Mouse (Mus musculus) thymus, postnatal 25 days (tissue): ENCODE measurements around the gene N4bp3.
"Not testable (repeated sequence)": the region's sequence is repeated elsewhere in the genome, so short reads cannot be mapped to it uniquely, and the experiment has no call there.

Experiments used
- DNase-seq: peaks from one replicate; pipeline ENCODE4 v3.0.0; 2022

N4bp3 gene

GRCm38 (mm10) chr11:51650691-51651515 lies at the start of gene N4bp3, which contains the start of gene D930048N14Rik:
N4bp3 (minus strand) TSS chr11:51650842.
D930048N14Rik (plus strand) TSS chr11:51650954.
- peak; percentile 79 for DNase-seq

GRCm38 (mm10) chr11:51694984-51695383 lies 44.3 kb upstream of the N4bp3 start:
- DNase-seq: no peak

DNA sequence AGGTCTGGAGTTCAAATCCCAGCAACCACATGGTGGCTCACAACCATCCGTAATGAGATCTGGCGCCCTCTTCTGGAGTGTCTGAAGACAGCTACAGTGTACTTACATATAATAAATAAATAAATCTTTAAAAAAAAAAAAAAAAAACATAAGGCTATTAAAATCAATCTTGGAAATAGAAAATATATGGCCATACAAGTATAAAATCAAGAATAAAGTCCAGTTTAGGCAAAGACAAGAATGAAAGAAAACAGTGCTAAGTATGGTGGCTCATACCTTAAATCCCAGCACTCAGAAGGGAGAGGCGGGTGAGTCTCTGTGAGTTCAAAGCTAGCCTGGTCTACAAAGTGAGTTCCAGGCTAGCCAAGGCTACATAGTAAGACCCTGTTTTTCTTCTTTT lies 40.0 kb upstream of the N4bp3 start:
- not testable (repeated sequence) for DNase-seq

DNA sequence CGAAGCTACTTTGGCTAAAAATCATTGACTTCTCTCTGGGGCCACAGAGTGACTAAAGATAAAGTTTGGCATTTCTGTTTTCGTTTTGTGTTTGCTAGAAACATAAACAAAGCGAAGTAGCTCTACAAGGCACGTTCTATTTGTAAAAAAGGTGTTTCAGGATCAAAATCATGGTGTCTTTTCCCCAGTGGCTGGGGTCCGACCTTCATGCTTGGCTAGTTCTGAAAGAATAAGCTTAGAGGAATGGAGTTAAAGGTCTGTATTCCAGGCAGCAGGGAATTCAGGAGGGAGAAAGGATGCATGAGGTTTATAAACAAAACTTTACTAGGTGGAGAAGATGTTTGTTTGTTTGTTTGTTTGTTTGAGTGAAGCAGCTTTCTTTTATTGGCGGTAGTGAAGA lies 38.7 kb upstream of the N4bp3 start:
- no peak for DNase-seq

GRCm38 (mm10) chr11:51688330-51689328 lies 38.0 kb upstream of the N4bp3 start, which contains the start of gene 0610009B22Rik:
0610009B22Rik (minus strand) TSS chr11:51688874.
- DNase-seq: peak; percentile 99

- no peak for DNase-seq
Measured at GRCm38 (mm10) chr11:51681976-51682374, 31.3 kb upstream of the N4bp3 start.

- DNase-seq: peak; percentile 90
Measured at GRCm38 (mm10) chr11:51681324-51681975, 30.8 kb upstream of the N4bp3 start.

DNA sequence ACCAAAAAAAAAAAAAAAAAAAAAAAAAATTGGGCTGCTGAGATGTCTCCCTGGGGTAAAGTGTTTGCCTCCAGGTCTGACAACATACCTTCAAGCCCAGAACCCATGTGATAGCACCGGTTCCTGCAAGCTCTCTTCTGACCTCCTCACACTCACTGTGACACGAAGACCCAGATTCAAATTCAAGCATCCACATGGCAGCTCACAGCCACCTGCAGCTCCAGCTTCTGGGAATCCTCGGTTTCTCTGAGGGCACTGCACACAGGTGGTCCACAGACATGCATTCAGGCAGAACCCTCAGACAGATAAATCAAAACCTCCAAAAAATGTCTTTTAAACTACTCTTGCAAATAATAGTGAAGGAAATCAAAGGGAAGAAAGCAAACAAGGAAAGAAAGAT lies 28.8 kb upstream of the N4bp3 start:
- no peak for DNase-seq

DNA sequence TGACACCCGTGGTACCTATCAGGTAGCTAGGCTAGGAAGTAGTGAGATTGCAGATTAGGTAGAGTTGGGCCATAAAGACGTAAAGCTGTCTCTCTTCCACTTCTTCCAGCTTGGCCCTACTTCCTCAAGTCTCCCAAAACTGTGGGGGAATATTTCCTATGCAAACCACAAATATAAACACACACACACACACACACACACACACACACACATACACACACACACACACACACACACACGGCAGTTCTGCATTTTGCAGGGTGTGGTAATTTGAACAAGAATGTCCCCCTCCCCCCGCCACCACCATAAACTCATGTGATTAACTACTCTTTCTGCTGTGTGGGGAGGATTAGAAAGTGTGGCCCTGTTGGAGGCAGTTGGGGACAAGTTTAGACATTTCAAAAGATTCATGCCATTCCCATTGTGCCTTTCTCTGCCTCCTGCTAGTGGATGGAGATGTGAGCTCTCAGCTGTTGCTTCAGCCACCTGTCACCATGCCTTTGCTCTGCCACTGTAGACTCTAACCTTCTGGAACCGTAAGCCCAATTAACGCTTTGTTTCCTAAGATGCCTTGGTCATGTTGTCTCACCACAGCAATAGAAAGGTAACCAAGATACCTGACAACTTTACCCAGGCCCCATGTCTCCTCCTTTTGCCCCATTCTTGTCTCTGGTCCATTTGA lies 27.2 kb upstream of the N4bp3 start:
- no peak for DNase-seq

DNA sequence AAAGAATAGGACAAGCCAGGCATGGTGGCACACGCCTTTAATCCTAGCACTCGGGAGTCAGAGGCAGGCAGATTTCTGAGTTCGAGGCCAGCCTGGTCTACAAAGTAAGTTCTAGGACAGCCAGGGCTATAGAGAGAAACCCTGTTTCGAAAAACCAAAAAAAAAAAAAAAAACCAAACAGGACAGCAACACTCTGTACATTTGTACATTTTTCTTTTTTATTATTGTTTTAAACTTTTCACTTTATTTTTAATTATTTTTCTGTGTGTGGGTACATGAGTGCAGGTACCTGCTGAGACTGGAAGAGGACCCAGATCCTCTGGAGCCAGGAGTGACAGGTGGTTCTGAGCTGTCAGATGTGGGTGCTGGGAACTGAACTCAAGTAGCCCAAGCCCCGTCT lies 24.7 kb upstream of the N4bp3 start:
- no peak for DNase-seq

- no peak for DNase-seq
Measured at GRCm38 (mm10) chr11:51673291-51673690, 22.6 kb upstream of the N4bp3 start.

GRCm38 (mm10) chr11:51671376-51671775 lies 20.7 kb upstream of the N4bp3 start:
- DNase-seq: no peak

DNA sequence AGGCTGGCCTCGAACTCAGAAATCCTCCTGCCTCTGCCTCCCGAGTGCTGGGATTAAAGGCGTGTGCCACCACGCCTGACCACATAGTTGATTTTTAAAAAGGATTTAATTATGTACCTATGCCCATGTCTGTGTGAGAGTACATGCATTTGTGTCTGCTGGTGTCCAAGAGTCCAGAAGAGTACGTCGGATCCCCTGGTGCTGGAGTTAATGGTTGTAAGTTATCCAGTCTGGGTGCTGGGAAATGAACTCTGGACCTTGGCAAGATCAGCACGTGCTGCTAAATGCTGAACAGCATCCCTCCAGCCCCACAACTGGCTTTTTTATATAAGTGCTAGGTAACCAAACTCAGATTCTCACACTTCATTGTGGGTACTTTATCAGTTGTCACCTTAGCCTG lies 20.2 kb upstream of the N4bp3 start:
- DNase-seq: no peak

GRCm38 (mm10) chr11:51664747-51665146 lies 14.1 kb upstream of the N4bp3 start:
- DNase-seq: not testable (repeated sequence)

DNA sequence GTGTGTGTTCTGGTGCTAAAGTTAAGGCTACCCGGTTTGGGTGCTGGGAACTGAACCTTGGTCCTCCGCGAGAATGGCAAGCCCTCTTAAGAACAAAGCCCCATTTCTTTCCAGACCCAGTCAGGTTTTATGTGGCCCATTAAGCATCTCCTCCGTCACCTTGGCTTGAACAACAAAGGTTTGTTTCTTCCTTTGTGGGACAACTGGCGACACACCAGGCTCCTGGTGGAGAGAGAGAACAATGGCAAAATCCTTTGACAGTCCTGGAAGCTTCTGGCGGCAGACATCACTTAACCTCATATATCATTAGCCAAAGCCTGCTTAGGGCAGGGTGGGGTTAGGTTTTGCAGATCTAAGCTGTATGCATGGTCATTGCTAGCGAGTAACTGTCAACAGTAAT lies 12.0 kb upstream of the N4bp3 start:
- DNase-seq: no peak

- no peak for DNase-seq
Measured at GRCm38 (mm10) chr11:51661867-51662365, 11.3 kb upstream of the N4bp3 start.

- DNase-seq: peak; percentile 35
Measured at GRCm38 (mm10) chr11:51658705-51659104, 8.1 kb upstream of the N4bp3 start.

DNA sequence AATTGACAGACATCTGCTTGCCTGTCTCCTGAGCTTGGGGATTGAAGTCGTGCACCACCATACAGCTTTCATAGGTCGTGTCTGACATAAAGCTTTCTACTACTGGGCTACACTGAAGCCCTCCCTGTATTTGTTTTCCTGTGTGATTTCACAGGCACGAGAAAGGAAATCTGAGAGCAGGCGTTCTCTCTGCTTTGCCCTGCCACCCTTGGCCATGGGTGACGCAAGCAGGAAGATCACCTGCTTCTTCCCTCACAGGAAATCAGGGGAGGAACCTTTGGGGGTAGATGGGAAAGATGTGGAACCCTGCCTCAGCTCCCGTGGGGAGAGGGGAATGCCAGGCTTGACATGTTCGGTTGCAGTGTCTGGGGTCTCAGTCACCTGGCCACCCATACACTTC lies 7.6 kb upstream of the N4bp3 start:
- no peak for DNase-seq

DNA sequence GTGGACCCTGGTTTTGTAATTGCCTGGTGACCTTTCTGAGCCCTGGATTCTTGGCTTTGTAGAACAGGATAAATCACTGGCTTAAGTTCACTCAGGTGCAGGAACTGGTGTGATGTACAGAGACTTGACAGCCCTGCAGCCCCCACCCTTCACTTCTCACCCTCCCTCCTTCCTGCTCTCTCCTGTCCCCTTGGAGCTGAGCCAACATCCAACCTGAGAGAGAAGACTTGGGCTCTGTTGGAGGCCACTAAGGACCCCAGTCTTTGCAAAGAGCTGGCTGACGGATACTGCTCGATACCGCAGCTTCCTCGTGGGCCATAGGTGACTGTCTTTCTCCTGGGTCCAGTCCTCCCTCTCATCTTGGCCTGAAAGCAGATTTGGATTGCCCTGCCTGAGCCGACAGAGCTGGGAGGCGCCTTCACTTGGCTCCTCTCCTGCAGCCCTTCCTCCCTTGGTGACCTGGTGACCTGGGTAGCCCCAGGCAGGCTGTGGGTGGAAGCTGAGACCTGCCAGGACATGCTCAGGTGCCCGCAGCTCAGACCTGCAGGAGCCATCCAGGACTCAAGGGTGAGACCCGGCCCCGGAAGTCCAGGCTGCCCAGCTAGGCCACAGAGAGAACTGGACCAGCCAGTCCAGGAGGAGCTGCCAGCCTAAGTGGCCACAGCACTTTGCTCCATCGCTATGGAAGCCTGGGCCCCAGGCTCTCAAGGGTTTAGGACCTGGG lies 6.3 kb upstream of the N4bp3 start:
- DNase-seq: no peak

GRCm38 (mm10) chr11:51654891-51655290 lies 4.2 kb upstream of the N4bp3 start:
- DNase-seq: no peak

GRCm38 (mm10) chr11:51653736-51654135 lies 3.1 kb upstream of the N4bp3 start:
- no peak for DNase-seq
